Mouse (Mus musculus) MEL (cell line): ENCODE results near the gene Mymx. TPM values are rescaled to one million over a fixed set of nuclear protein-coding genes. Genes with fewer than 3 reads are reported as not detected.
"Not testable (repeated sequence)": the region's sequence is repeated elsewhere in the genome, so short reads cannot be mapped to it uniquely, and the experiment has no call there.

Experiments
- DNase-seq: peaks from one replicate; pipeline ENCODE4 v3.0.0; 2011; ENCODE audit warnings: low read depth, low spot score
- H3K27ac ChIP-seq: 2 replicates; pipeline ENCODE4 v1.5.1; 2012; ENCODE audit warnings: low read depth, mild to moderate bottlenecking, control low read depth, low read length, moderate library complexity; ENCODE audit not compliant: control insufficient read depth
- H3K27me3 ChIP-seq, 2 experiments: fragments of 150-350 bp in 1 of 2; sonication (generic) in 1 of 2; 2 replicates each; pipeline ENCODE4 v1.6.1; 2012; ENCODE audit warnings: low read length in 2 of 2, mild to moderate bottlenecking in 2 of 2, improper control_type of control experiment in 1 of 2, moderate library complexity in 1 of 2; ENCODE audit not compliant: insufficient read depth in 2 of 2, control insufficient read depth in 1 of 2
- H3K36me3 ChIP-seq, 2 experiments: 2 replicates each; pipeline ENCODE4 v1.6.1; 2012 to 2014; ENCODE audit warnings: low read length in 2 of 2, improper control_type of control experiment in 1 of 2, inconsistent platforms in 1 of 2, mild to moderate bottlenecking in 1 of 2; ENCODE audit not compliant: insufficient read depth in 2 of 2, control insufficient read depth in 1 of 2
- H3K4me1 ChIP-seq, 2 experiments: fragments of 150-350 bp in 1 of 2; sonication (generic) in 1 of 2; 2 replicates each; pipeline ENCODE4 v1.6.1; 2012; ENCODE audit warnings: low read length in 2 of 2, improper control_type of control experiment in 1 of 2, mild to moderate bottlenecking in 1 of 2; ENCODE audit not compliant: insufficient read depth in 2 of 2, control insufficient read depth in 1 of 2
- H3K4me3 ChIP-seq, 2 experiments: fragments of 150-350 bp in 1 of 2; sonication (generic) in 1 of 2; 2 replicates each; pipeline ENCODE4 v1.5.1; 2012; ENCODE audit warnings: low read depth in 2 of 2, low read length in 2 of 2, mild to moderate bottlenecking in 2 of 2, moderate library complexity in 2 of 2, control low read depth in 1 of 2, improper control_type of control experiment in 1 of 2; ENCODE audit not compliant: control insufficient read depth in 1 of 2, insufficient read depth in 1 of 2
- H3K79me2 ChIP-seq: 2 replicates; pipeline ENCODE4 v1.6.1; 2012; ENCODE audit warnings: mild to moderate bottlenecking, low read length, moderate library complexity; ENCODE audit not compliant: control insufficient read depth, poor library complexity, insufficient read depth
- H3K9ac ChIP-seq: 2 replicates; pipeline ENCODE4 v1.6.1; 2012; ENCODE audit warnings: low read depth, mild to moderate bottlenecking, control low read depth, low read length, moderate library complexity; ENCODE audit not compliant: control insufficient read depth, poor library complexity, severe bottlenecking
- H3K9me3 ChIP-seq: fragments of 150-350 bp; sonication (generic); replicated peaks from 2 replicates; pipeline ENCODE4 v1.6.1; 2012; ENCODE audit warnings: mild to moderate bottlenecking, low read length, improper control_type of control experiment, moderate library complexity; ENCODE audit not compliant: insufficient read depth
- CHD1 ChIP-seq: IDR thresholded peaks from 2 replicates; pipeline ENCODE4 v1.6.1; 2012; ENCODE audit warnings: low read depth, mild to moderate bottlenecking, inconsistent platforms, low read length, improper control_type of control experiment
- CHD2 ChIP-seq: IDR thresholded peaks from 2 replicates; pipeline ENCODE4 v1.6.1; 2011; ENCODE audit warnings: low read length, improper control_type of control experiment
- E2F4 ChIP-seq: IDR thresholded peaks from 2 replicates; pipeline ENCODE4 v1.6.1; 2011; ENCODE audit warnings: low read depth, low read length, improper control_type of control experiment, borderline replicate concordance
- ELF1 ChIP-seq: IDR thresholded peaks from 2 replicates; pipeline ENCODE4 v1.6.1; 2014; ENCODE audit warnings: low read depth, mild to moderate bottlenecking, inconsistent platforms, low read length, improper control_type of control experiment, moderate library complexity
- EP300 ChIP-seq, 2 experiments: IDR thresholded peaks; 2 replicates each; pipeline ENCODE4 v1.6.1; 2011; ENCODE audit warnings: improper control_type of control experiment in 2 of 2, low read length in 2 of 2, low read depth in 1 of 2, mild to moderate bottlenecking in 1 of 2
- ETS1 ChIP-seq: IDR thresholded peaks from 2 replicates; pipeline ENCODE4 v1.6.1; 2012; ENCODE audit warnings: low read depth, mild to moderate bottlenecking, inconsistent platforms, low read length, improper control_type of control experiment, moderate library complexity
- HCFC1 ChIP-seq: IDR thresholded peaks from 2 replicates; pipeline ENCODE4 v1.6.1; 2012; ENCODE audit warnings: low read depth, mild to moderate bottlenecking, inconsistent platforms, low read length, improper control_type of control experiment, moderate library complexity
- JUND ChIP-seq: IDR thresholded peaks from 2 replicates; pipeline ENCODE4 v1.6.1; 2011; ENCODE audit warnings: low read depth, mild to moderate bottlenecking, improper control_type of control experiment, low read length
- KAT2A ChIP-seq: conservative IDR thresholded peaks from 2 replicates; pipeline ENCODE4 v1.6.1; 2012; ENCODE audit warnings: low read depth, low read length, improper control_type of control experiment, inconsistent platforms
- MAX ChIP-seq: IDR thresholded peaks from 2 replicates; pipeline ENCODE4 v1.6.1; 2011; ENCODE audit warnings: low read length, improper control_type of control experiment
- MAZ ChIP-seq: IDR thresholded peaks from 2 replicates; pipeline ENCODE4 v1.6.1; 2012; ENCODE audit warnings: low read depth, mild to moderate bottlenecking, inconsistent platforms, low read length, improper control_type of control experiment
- MEF2A ChIP-seq: IDR thresholded peaks from 2 replicates; pipeline ENCODE4 v1.6.1; 2014; ENCODE audit warnings: low read depth, mild to moderate bottlenecking, inconsistent platforms, low read length, improper control_type of control experiment; ENCODE audit not compliant: poor library complexity, insufficient replicate concordance, severe bottlenecking; ENCODE audit errors: extremely low read depth
- MXI1 ChIP-seq: IDR thresholded peaks from 2 replicates; pipeline ENCODE4 v1.6.1; 2011; ENCODE audit warnings: mild to moderate bottlenecking, low read depth, low read length, improper control_type of control experiment
- MYB ChIP-seq: IDR thresholded peaks from 2 replicates; pipeline ENCODE4 v1.6.1; 2011; ENCODE audit warnings: mild to moderate bottlenecking, low read depth, low read length, improper control_type of control experiment
- MYC ChIP-seq: IDR thresholded peaks from 2 replicates; pipeline ENCODE4 v1.6.1; 2011; ENCODE audit warnings: low read depth, mild to moderate bottlenecking, low read length, improper control_type of control experiment, moderate library complexity
- NELFE ChIP-seq: IDR thresholded peaks from 2 replicates; pipeline ENCODE4 v1.6.1; 2011; ENCODE audit warnings: low read depth, low read length, improper control_type of control experiment
- NRF1 ChIP-seq: IDR thresholded peaks from 2 replicates; pipeline ENCODE4 v1.6.1; 2014; ENCODE audit warnings: low read depth, mild to moderate bottlenecking, inconsistent platforms, low read length, improper control_type of control experiment, moderate library complexity; ENCODE audit not compliant: poor library complexity, insufficient read depth, severe bottlenecking
- POLR2A ChIP-seq, 2 experiments: IDR thresholded peaks; 2 replicates each; pipeline ENCODE4 v1.6.1; 2011 to 2012; ENCODE audit warnings: low read length in 2 of 2, mild to moderate bottlenecking in 2 of 2, control low read depth in 1 of 2, improper control_type of control experiment in 1 of 2, low read depth in 1 of 2, moderate library complexity in 1 of 2; ENCODE audit not compliant: control insufficient read depth in 1 of 2, insufficient read depth in 1 of 2, poor library complexity in 1 of 2
- POLR2AphosphoS2 ChIP-seq: IDR thresholded peaks from 2 replicates; pipeline ENCODE4 v1.6.1; 2011; ENCODE audit warnings: low read length, improper control_type of control experiment
- POLR2AphosphoS5 ChIP-seq: IDR thresholded peaks from 2 replicates; pipeline ENCODE4 v1.6.1; 2012; ENCODE audit warnings: low read depth, borderline replicate concordance, mild to moderate bottlenecking, inconsistent platforms, low read length, moderate library complexity, mixed read lengths
- RCOR1 ChIP-seq: IDR thresholded peaks from 2 replicates; pipeline ENCODE4 v1.6.1; 2012; ENCODE audit warnings: low read depth, mild to moderate bottlenecking, inconsistent platforms, low read length, improper control_type of control experiment
- SMC3 ChIP-seq: IDR thresholded peaks from 2 replicates; pipeline ENCODE4 v1.6.1; 2011; ENCODE audit warnings: low read depth, low read length, improper control_type of control experiment
- TBP ChIP-seq: IDR thresholded peaks from 2 replicates; pipeline ENCODE4 v1.8.0; 2011; ENCODE audit warnings: low read depth, low read length, improper control_type of control experiment
- USF1 ChIP-seq: IDR thresholded peaks from 2 replicates; pipeline ENCODE4 v1.6.1; 2014; ENCODE audit warnings: low read depth, mild to moderate bottlenecking, inconsistent platforms, low read length, improper control_type of control experiment, moderate library complexity
- ZC3H11A ChIP-seq: IDR thresholded peaks from 2 replicates; pipeline ENCODE4 v1.6.1; 2012; ENCODE audit warnings: low read depth, mild to moderate bottlenecking, inconsistent platforms, low read length, improper control_type of control experiment
- ZKSCAN1 ChIP-seq: IDR thresholded peaks from 2 replicates; pipeline ENCODE4 v1.6.1; 2012; ENCODE audit warnings: low read depth, mild to moderate bottlenecking, inconsistent platforms, low read length, improper control_type of control experiment, moderate library complexity
- ZMIZ1 ChIP-seq: IDR thresholded peaks from 2 replicates; pipeline ENCODE4 v1.6.1; 2012; ENCODE audit warnings: low read depth, mild to moderate bottlenecking, inconsistent platforms, low read length, improper control_type of control experiment, moderate library complexity
- ZNF384 ChIP-seq: IDR thresholded peaks from 2 replicates; pipeline ENCODE4 v1.6.1; 2012; ENCODE audit warnings: low read depth, mild to moderate bottlenecking, inconsistent platforms, low read length, improper control_type of control experiment
- polyA plus RNA-seq, 2 experiments: library from polyadenylated mRNA; stranded (reverse) in 1 of 2; unstranded in 1 of 2; fragments of >175 nt in 1 of 2; fragments of >200 nt in 1 of 2; gene quantifications; 2 replicates each; pipeline versions ENCODE4 v1.2.1 to v1.2.4; 2012; ENCODE audit warnings: low replicate concordance in 2 of 2, low read depth in 1 of 2; ENCODE audit not compliant: insufficient read length in 2 of 2, insufficient read depth in 1 of 2, missing spikeins in 1 of 2
- total RNA-seq: library from RNA; depleted of rRNA; stranded (reverse); fragments of 300-350 nt; gene quantifications from 2 replicates; pipeline ENCODE4 v1.2.3, GENCODE M21; 2012

Mymx gene
- total and polyA plus RNA-seq, 3 experiments: not detected

- not testable (repeated sequence) for H3K27me3 ChIP-seq, H3K9ac ChIP-seq, H3K36me3 ChIP-seq, H3K27ac ChIP-seq, H3K9me3 ChIP-seq, H3K4me3 ChIP-seq, DNase-seq, H3K79me2 ChIP-seq
- peak; percentile 73 for TF ChIP-seq ZNF384
- H3K4me1 ChIP-seq: peaks cover 0 to 26% of the 10 kb centered on the region in 2 experiments
These were observed 21.5 kb upstream of the Mymx start for GRCm38 (mm10) chr17:45623425-45623824.

DNA sequence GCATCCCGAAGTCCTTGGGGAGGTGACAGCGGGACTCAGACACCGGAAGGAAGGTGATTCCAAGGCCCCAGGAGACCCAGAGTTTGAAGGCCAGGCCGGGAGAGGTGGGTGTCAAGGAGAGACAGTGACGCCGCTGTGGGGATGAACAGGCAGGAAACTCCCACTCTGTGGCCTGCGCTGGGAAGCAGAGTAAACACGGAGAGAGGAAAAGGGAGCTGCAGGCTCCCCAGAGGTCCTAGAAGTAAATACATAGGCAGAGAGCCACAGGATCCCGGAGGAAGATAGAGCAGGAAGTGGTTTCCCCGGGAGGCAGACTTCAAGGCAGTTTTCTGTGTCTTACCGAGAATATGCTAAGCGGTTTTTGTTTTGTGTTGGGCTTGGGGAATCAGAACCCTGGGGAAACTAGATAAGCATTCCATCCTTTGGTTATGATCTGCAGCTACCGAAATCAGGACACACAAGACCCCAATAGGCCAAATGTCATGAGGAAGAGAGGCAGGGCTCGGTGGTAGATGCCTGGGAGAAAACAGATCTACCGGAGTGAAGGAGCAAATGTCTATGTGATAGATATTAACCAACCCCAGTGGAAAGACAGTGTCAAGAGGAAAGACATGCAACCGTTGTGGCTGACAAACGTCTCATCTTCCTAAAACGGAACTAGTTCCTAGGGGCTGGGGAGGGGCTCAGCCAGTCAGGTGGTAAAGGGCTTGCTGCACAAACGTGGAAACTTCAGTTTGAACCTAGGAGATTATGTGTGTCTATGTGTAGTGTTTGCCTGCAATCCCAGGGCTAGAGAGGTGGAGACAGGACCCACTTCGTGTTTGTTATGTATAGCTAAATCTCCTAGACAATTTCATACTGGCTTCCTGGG is 17.7 kb upstream of the Mymx start:
- H3K36me3 ChIP-seq: peaks cover 0 to 5% of the 10 kb centered on the region in 2 experiments; a peak in 2 of 4 replicates
- no peaks in the 10 kb centered on the region for H3K9me3 ChIP-seq
- peak overlapping the region; percentile 36 for H3K27ac ChIP-seq
- H3K9ac ChIP-seq: peak overlapping the region; percentile 66
- H3K4me3 ChIP-seq: peak overlapping the region; percentile 50 to 84
- no peaks in the 10 kb centered on the region for H3K27me3 ChIP-seq
- peak; percentile 77 for DNase-seq
- no peaks in the 10 kb centered on the region for H3K79me2 ChIP-seq
- peaks cover 0 to 10% of the 10 kb centered on the region in 2 experiments for H3K4me1 ChIP-seq
- no peak; the same call in 1 of the 2 replicates for TF ChIP-seq KAT2A
- peak; percentile 41 for TF ChIP-seq NELFE
- no peak for TF ChIP-seq CHD2
- no peak for TF ChIP-seq E2F4
- TF ChIP-seq EP300 (IDR thresholded peaks at IDR 0.05; ENCODE audit: low read depth in 1 of 2, low read length in 2 of 2): peak in 1 of 2 experiments; percentile 38; a peak in 2 of 4 replicates
- 0 out of 2 replicates have a peak, but pooled peaks have one; percentile 2 for TF ChIP-seq ELF1
- no peak for TF ChIP-seq ZC3H11A
- TF ChIP-seq USF1: peak; percentile 72
- no peak for TF ChIP-seq ETS1
- 0 out of 2 replicates have a peak, but pooled peaks have one; percentile 39 for TF ChIP-seq HCFC1
- TF ChIP-seq MYC: 0 out of 2 replicates have a peak, but pooled peaks have one; percentile 19
- TF ChIP-seq CHD1: 0 out of 2 replicates have a peak, but pooled peaks have one; percentile 89
- TF ChIP-seq MAZ: peak; percentile 62; the same call in 1 of the 2 replicates
- peak; percentile 73 for TF ChIP-seq RCOR1
- peak; percentile 70; the same call in 1 of the 2 replicates for TF ChIP-seq MXI1
- no peak for TF ChIP-seq POLR2AphosphoS2
- TF ChIP-seq SMC3: 0 out of 2 replicates have a peak, but pooled peaks have one; percentile 10
- TF ChIP-seq ZKSCAN1: no peak
- no peak for TF ChIP-seq POLR2AphosphoS5
- 0 out of 2 replicates have a peak, but pooled peaks have one; percentile 5 for TF ChIP-seq NRF1
- TF ChIP-seq MEF2A: no peak
- peak; percentile 62; the same call in 1 of the 2 replicates for TF ChIP-seq MYB
- peak; percentile 46; the same call in 1 of the 2 replicates for TF ChIP-seq MAX
- peak; percentile 56; the same call in 1 of the 2 replicates for TF ChIP-seq JUND
- TF ChIP-seq ZNF384: no peak
- TF ChIP-seq TBP: no peak
- peak; percentile 75 for TF ChIP-seq ZMIZ1
- peak in 1 of 2 experiments; percentile 47; a peak in 1 of 4 replicates for TF ChIP-seq POLR2A (IDR thresholded peaks at IDR 0.05; ENCODE audit: control insufficient read depth in 1 of 2, insufficient read depth in 1 of 2, low read depth in 1 of 2, low read length in 2 of 2, poor library complexity in 1 of 2)
